Mouse (Mus musculus): Measurements from ENCODE around the gene Fam181b. TPM values are rescaled to one million over a fixed set of nuclear protein-coding genes. Genes with fewer than 3 reads are reported as not detected.

Fam181b gene
- total RNA-seq (2014; rRNA removed; ENCODE audit: low replicate concordance) (6.0 and 7.5 TPM in 2 replicates), polyA plus RNA-seq (2015; fragmentation: Nextera tagmentation; extraction: Ambion mirVana) (3.0 and 3.5 TPM in 2 replicates)

GRCm38 (mm10) chr7:93079785-93080730 lies at the start of gene Fam181b:
Gene Fam181b (plus strand): TSS chr7:93079865.
- H3K4me2 ChIP-seq (ENCODE audit: low read depth, low read length) = peak within 1 kb of the TSS; percentile 74
- DNase-seq (ENCODE audit: low spot score) (peak; percentile 72), ATAC-seq (ENCODE audit: insufficient read depth, low read depth) (peak; percentile 89)
- H3K27ac ChIP-seq (ENCODE audit: low read depth) = 0 out of 2 replicates have a peak within 1 kb of the TSS, but pooled peaks have one; percentile 32
- WGBS = under 1% methylated on average over 95 of the region's 96 CpGs
- peak within 1 kb of the TSS; percentile 57 for H3K4me3 ChIP-seq (ENCODE audit: low read depth, low read length)
- H3K27me3 ChIP-seq (ENCODE audit: control insufficient read depth, insufficient read depth, low read length) = peaks cover 42% of the 10 kb centered on the region
- peak within 1 kb of the TSS; percentile 60 for H3K9ac ChIP-seq (replicated peaks; ENCODE audit: low read depth, low read length)
- no peaks in the 10 kb centered on the region for H3K9me3 ChIP-seq (replicated peaks; ENCODE audit: control insufficient read depth, low read length)
- TF ChIP-seq EP300 (IDR thresholded peaks at IDR 0.05; ENCODE audit: low read depth) (no peak), CTCF (IDR thresholded peaks at IDR 0.05; ENCODE audit: low read depth) (peak; percentile 29)
- H3K4me1 ChIP-seq (ENCODE audit: control insufficient read depth, insufficient read depth) = no peaks in the 10 kb centered on the region
- no peaks in the 10 kb centered on the region for H3K36me3 ChIP-seq (replicated peaks; ENCODE audit: control insufficient read depth, insufficient read depth, low read length)

GRCm38 (mm10) chr7:93037763-93038471 lies 41.7 kb upstream of the Fam181b start:
- Histone ChIP-seq H3K27ac (ENCODE audit: low read depth) (no peak overlapping the region), H3K9ac (replicated peaks; ENCODE audit: low read depth, low read length) (no peak overlapping the region), H3K36me3 (replicated peaks; ENCODE audit: control insufficient read depth, insufficient read depth, low read length) (no peaks in the 10 kb centered on the region), H3K4me3 (ENCODE audit: low read depth, low read length) (no peak overlapping the region), H3K4me1 (ENCODE audit: control insufficient read depth, insufficient read depth) (no peaks in the 10 kb centered on the region), H3K27me3 (ENCODE audit: control insufficient read depth, insufficient read depth, low read length) (no peaks in the 10 kb centered on the region), H3K4me2 (ENCODE audit: low read depth, low read length) (no peak overlapping the region), H3K9me3 (replicated peaks; ENCODE audit: control insufficient read depth, low read length) (no peaks in the 10 kb centered on the region)
- DNase-seq (ENCODE audit: low spot score) (no peak), ATAC-seq (ENCODE audit: insufficient read depth, low read depth) (no peak)
- no peak for TF ChIP-seq CTCF (IDR thresholded peaks at IDR 0.05; ENCODE audit: low read depth)
- no peak for TF ChIP-seq EP300 (IDR thresholded peaks at IDR 0.05; ENCODE audit: low read depth)
- 50% methylated on average over 5 of the region's 5 CpGs for WGBS

GRCm38 (mm10) chr7:93038472-93038828 lies 41.2 kb upstream of the Fam181b start:
- H3K27me3 ChIP-seq (ENCODE audit: control insufficient read depth, insufficient read depth, low read length) = no peaks in the 10 kb centered on the region
- no peaks in the 10 kb centered on the region for H3K36me3 ChIP-seq (replicated peaks; ENCODE audit: control insufficient read depth, insufficient read depth, low read length)
- no peak overlapping the region for H3K4me3 ChIP-seq (ENCODE audit: low read depth, low read length)
- H3K4me1 ChIP-seq (ENCODE audit: control insufficient read depth, insufficient read depth) = no peaks in the 10 kb centered on the region
- H3K9me3 ChIP-seq (replicated peaks; ENCODE audit: control insufficient read depth, low read length) = no peaks in the 10 kb centered on the region
- H3K27ac ChIP-seq (ENCODE audit: low read depth) = no peak overlapping the region
- DNase-seq (ENCODE audit: low spot score) (no peak), ATAC-seq (ENCODE audit: insufficient read depth, low read depth) (no peak)
- no peak for TF ChIP-seq EP300 (IDR thresholded peaks at IDR 0.05; ENCODE audit: low read depth)
- no peak for TF ChIP-seq CTCF (IDR thresholded peaks at IDR 0.05; ENCODE audit: low read depth)
- H3K4me2 ChIP-seq (ENCODE audit: low read depth, low read length) = no peak overlapping the region
- 18% methylated on average over 1 of the region's 1 CpGs for WGBS
- H3K9ac ChIP-seq (replicated peaks; ENCODE audit: low read depth, low read length) = no peak overlapping the region

GRCm38 (mm10) chr7:93039542-93039941 lies 40.1 kb upstream of the Fam181b start:
- 66% methylated on average over 3 of the region's 3 CpGs for WGBS
- TF ChIP-seq EP300 (IDR thresholded peaks at IDR 0.05; ENCODE audit: low read depth) = no peak
- no peak for TF ChIP-seq CTCF (IDR thresholded peaks at IDR 0.05; ENCODE audit: low read depth)
- Histone ChIP-seq H3K4me3 (ENCODE audit: low read depth, low read length) (no peak overlapping the region), H3K27ac (ENCODE audit: low read depth) (no peak overlapping the region), H3K4me2 (ENCODE audit: low read depth, low read length) (no peak overlapping the region), H3K9ac (replicated peaks; ENCODE audit: low read depth, low read length) (no peak overlapping the region), H3K36me3 (replicated peaks; ENCODE audit: control insufficient read depth, insufficient read depth, low read length) (no peaks in the 10 kb centered on the region), H3K4me1 (ENCODE audit: control insufficient read depth, insufficient read depth) (no peaks in the 10 kb centered on the region), H3K27me3 (ENCODE audit: control insufficient read depth, insufficient read depth, low read length) (no peaks in the 10 kb centered on the region), H3K9me3 (replicated peaks; ENCODE audit: control insufficient read depth, low read length) (no peaks in the 10 kb centered on the region)
- DNase-seq (ENCODE audit: low spot score) = no peak
- no peak for ATAC-seq (ENCODE audit: insufficient read depth, low read depth)

- Histone ChIP-seq H3K27me3 (ENCODE audit: control insufficient read depth, insufficient read depth, low read length) (no peaks in the 10 kb centered on the region), H3K36me3 (replicated peaks; ENCODE audit: control insufficient read depth, insufficient read depth, low read length) (no peaks in the 10 kb centered on the region), H3K4me1 (ENCODE audit: control insufficient read depth, insufficient read depth) (no peaks in the 10 kb centered on the region), H3K27ac (ENCODE audit: low read depth) (no peak overlapping the region), H3K9me3 (replicated peaks; ENCODE audit: control insufficient read depth, low read length) (no peaks in the 10 kb centered on the region), H3K9ac (replicated peaks; ENCODE audit: low read depth, low read length) (no peak overlapping the region), H3K4me2 (ENCODE audit: low read depth, low read length) (no peak overlapping the region), H3K4me3 (ENCODE audit: low read depth, low read length) (no peak overlapping the region)
- 30% methylated on average over 3 of the region's 3 CpGs for WGBS
- TF ChIP-seq CTCF (IDR thresholded peaks at IDR 0.05; ENCODE audit: low read depth) (no peak), EP300 (IDR thresholded peaks at IDR 0.05; ENCODE audit: low read depth) (no peak)
- DNase-seq (ENCODE audit: low spot score) (no peak), ATAC-seq (ENCODE audit: insufficient read depth, low read depth) (no peak)
Observed at GRCm38 (mm10) chr7:93044359-93044758, 35.3 kb upstream of the Fam181b start.

Measured in heart, postnatal 0 days (tissue).